Mouse (Mus musculus): ENCODE measurements at regions not wholly inside any gene's neighbourhood (a gene's known extent, or its start where the extent isn't known, plus 50 kb on each side); places are given as distances from the start of the nearest gene placed in this dataset.

DNA sequence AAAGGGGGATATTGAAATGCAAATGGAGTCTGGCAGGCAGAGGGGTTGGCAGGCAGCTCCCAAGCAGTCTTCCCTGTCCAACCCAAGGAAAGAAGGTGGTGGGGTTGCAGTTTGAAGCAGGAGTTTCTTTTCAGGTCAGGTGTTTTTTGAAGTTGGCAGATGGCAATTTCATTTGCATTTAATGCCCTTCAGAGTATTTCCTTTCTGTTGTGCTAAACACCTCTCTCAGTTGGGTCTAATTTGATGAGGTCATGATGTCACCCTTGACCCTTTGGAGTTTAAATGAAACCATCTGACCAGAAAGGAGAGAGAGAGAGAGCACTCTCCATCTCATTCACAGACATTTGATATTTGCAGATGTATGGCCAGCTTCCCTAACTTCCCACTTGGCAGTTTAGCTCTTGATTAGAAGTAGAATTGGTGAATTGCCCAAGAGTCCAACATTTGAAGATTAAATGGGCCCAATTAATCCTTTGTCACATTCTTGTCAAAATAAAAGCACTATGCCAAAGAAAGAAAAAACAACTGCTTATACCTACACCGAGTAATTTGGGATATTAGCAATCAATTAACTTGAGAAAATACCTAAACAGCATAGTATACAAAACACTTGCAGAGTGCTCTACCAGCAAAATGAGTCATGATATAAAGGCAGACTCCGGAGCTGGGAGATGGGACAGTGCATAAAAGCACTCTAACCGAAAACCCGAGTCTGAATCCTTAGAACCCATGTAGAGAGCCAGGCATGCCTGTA, 111.8 kb upstream of the Rab11fip2 start:
- no peak for DNase-seq
- intact Hi-C loops (cut with DNase I; ENCODE audit: low total_unique reads), result no loop called here

DNA sequence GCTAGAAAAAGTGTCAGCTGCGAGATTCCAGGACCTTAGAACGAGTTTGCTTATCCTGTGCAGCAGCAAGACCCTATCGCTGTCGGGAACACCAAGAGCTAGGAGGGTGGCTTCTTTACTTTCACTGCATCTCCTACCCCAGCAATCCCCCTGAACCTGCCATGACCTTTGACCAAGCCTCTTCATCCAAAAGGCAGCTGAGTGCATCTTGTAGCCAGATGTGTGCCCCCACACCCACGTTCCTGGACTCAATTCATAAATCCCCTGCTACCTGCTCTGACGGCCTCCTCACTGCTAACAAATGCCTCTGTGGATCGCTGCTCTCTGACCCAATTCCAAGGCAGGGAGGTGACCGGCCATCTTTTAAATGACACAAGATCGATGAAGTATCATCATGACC, 107.7 kb upstream of the Rab11fip2 start:
- DNase-seq, result no peak
- intact Hi-C loops (cut with DNase I; ENCODE audit: low total_unique reads), result no loop called here

DNA sequence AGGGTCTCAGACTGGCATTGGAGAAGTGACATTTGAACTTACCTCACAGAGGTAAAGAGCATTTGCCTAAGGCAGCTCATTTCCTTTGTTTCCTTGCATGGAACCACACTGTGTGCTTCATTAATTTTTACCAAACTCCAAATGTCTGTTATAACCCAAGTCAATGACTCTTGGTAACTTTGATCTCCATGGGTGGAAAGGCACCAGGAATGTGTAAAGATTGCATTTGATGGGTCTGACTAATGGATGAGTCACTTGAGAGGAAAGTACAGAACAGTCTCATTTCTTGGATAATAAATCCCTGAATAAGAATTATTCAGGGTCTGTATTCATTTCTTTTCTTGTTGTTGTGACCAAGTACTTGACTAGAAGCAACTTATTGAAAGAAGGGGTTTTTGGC, 97.3 kb upstream of the Rab11fip2 start:
- intact Hi-C loops (cut with DNase I; ENCODE audit: low total_unique reads), result no loop called here
- no peak for DNase-seq

DNA sequence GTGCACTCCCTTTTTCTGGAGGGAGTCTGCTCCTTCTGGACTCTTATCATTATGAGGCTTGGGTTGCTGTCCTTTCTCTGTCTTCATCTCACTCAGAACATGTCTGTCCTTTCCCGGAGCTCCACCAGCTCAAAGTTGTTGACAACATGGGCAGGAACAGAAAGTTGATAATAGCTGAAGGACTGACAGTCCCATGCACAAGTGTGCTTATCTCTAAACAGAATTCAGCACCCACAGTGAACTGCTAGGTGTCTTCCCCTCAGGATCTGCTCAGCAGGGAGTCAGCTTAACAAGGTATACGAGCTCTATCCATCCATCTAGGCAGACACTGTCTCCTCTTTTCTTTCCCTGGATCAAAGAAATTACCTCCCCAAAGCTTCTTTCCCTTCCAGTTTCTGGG, 89.2 kb upstream of the Rab11fip2 start:
- intact Hi-C loops (cut with DNase I; ENCODE audit: low total_unique reads), result no loop called here
- no peak for DNase-seq

DNA sequence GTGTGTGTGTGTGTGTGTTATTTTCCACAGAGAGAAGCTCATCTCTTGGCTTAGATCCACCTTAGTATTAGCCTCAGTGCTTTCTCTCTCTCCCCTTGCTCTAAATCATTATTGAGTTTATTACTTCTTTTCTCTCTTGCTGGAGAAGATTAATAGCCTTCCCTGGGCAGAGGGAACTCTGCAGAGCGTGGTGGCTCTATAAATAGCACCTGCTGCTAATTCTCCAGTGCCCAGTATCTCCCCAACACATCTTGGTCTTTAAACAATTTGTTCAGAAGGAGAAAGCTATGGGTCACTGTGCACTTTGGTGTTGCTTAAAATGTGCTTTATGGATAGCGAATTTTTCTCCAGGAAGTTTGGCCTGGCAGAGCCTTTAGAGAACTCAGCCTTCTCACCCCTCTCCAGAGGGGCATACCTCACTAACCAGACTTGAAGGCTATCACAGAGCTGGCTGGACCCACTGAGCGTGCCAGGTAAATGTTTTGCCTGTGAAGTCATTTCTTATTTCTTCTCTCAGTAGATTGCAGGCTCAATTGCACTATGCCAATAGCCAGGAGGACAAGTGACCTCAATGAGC, 86.8 kb upstream of the Rab11fip2 start:
- intact Hi-C loops (cut with DNase I; ENCODE audit: low total_unique reads), result no loop called here
- DNase-seq, result no peak

DNA sequence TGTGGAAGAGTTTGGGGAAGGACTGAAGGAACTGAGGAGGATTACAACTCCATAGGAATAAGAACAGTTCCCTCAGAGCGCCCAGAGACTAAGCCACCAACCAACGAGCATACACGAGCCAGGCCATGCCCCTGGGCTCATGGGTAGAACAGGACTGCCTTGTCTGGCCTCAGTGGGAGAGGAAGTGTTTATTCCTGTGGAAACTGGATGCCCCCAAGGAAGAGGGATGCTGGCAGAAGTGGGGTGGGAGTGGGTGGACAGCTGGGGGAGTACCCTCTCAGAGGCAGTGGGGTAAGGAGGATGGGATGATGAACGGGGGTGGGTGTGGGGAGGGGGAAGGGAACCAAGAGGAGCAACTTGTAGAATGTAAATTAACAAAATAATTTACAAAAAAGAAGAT, 86.3 kb upstream of the Rab11fip2 start:
- intact Hi-C loops (cut with DNase I; ENCODE audit: low total_unique reads), result no loop called here
- DNase-seq, result no peak

DNA sequence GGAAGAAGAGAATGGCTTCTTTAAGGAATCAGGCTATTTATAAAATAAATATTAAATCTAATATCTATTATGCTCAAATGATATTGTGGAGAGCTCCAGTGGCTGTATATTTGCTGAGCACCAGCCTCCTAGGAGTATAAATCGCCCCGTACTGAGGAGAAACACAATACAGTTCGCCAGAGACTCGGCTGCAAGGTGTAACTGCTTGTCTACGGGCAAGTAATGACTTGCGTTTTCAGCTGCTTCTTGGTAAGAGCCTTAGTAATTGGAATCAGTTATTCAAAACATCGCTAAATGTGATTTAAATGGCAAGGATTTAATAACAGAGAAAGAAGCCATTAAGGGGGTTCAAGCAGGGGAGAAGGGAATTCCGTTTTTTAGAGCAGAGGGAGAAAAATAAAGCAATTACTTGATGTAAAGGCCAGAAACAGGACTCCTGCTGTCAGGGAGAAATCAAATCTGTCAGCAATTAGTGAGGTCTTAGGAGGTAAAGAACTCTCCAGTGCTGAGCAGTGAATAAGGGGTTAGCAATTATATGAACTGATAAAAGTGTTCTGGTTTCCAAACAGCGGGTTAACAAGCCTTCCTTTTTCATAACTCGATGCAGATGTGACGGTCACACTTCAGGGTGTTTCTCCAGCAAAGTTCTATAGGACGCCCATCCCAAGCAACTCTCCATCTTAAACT, 72.3 kb upstream of the Rab11fip2 start:
- no peak for DNase-seq
- intact Hi-C loops (cut with DNase I; ENCODE audit: low total_unique reads), result no loop called here

DNA sequence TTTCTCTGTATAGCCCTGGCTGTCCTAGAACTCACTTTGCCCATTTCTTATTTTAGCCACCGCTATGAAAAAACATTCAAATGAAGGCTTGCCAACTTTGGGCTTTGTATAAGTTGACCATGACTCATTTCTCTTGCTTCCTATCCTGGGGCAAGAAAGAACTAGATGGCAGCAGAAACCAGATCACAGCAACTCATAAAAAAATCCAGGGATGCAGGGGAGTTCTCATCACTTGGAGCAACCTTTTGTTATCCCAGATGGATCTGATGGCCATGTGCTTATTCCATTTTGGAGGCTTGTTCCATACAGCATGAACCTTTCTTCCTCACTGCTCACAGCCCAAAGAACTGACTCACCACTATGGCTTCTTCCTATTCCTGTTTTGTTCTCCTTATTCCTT, 52.1 kb upstream of the Rab11fip2 start:
- intact Hi-C loops (cut with DNase I; ENCODE audit: low total_unique reads), result no loop called here
- DNase-seq, result no peak
